Mouse (Mus musculus) gastrocnemius, adult 8-10 months (tissue): ENCODE measurements around the gene Astl. TPM values are rescaled to one million over a fixed set of nuclear protein-coding genes. Genes with fewer than 3 reads are reported as not detected.

Experiments
- DNase-seq, 2 experiments: peaks; one replicate each; pipeline ENCODE4 v3.0.0; 2022; ENCODE audit warnings: low spot score in 2 of 2
- total RNA-seq, 4 experiments: library from RNA; stranded (reverse); gene quantifications; 2 replicates each; pipeline ENCODE4 v1.2.4; 2022

The Astl gene
- total RNA-seq, 4 experiments from 2014 or later = not detected

- no peak for DNase-seq
Measured at GRCm38 (mm10) chr2:127323667-127324066, 14.8 kb upstream of the Astl start.

GRCm38 (mm10) chr2:127324456-127324855 is 14.0 kb upstream of the Astl start:
- DNase-seq = no peak

- DNase-seq = no peak
Measured at GRCm38 (mm10) chr2:127328090-127328851, 10.2 kb upstream of the Astl start.

GRCm38 (mm10) chr2:127332807-127333570 is 5.5 kb upstream of the Astl start:
- DNase-seq = no peak

GRCm38 (mm10) chr2:127333945-127334603 is 4.4 kb upstream of the Astl start:
- DNase-seq = no peak

GRCm38 (mm10) chr2:127335078-127335541 is 3.3 kb upstream of the Astl start:
- no peak for DNase-seq

GRCm38 (mm10) chr2:127335767-127336496 is 2.5 kb upstream of the Astl start, which contains the start of gene Dusp2:
Gene Dusp2, plus strand, starts transcription at chr2:127336159.
- DNase-seq = peak; percentile 54 to 58

GRCm38 (mm10) chr2:127336497-127336832 is 2.0 kb upstream of the Astl start:
- no peak for DNase-seq

GRCm38 (mm10) chr2:127336885-127337284 is 1.6 kb upstream of the Astl start:
- DNase-seq = no peak

GRCm38 (mm10) chr2:127337531-127337930 is 908 bp upstream of the Astl start:
- DNase-seq = no peak

GRCm38 (mm10) chr2:127338012-127338411 is 427 bp upstream of the Astl start:
- DNase-seq = no peak

- no peak for DNase-seq
Measured at GRCm38 (mm10) chr2:127338833-127339232, 394 bp downstream of the Astl start.

- no peak for DNase-seq
Measured at GRCm38 (mm10) chr2:127339262-127339661, 823 bp downstream of the Astl start.

- peak in 1 of 2 experiments; percentile 34 for DNase-seq
Measured at GRCm38 (mm10) chr2:127341159-127341558, 2.7 kb downstream of the Astl start.

- no peak for DNase-seq
Measured at GRCm38 (mm10) chr2:127346334-127346733, 7.9 kb downstream of the Astl start.

GRCm38 (mm10) chr2:127347147-127347985 is 8.9 kb downstream of the Astl start:
- DNase-seq = no peak

GRCm38 (mm10) chr2:127353881-127354280 is 15.4 kb downstream of the Astl start:
- DNase-seq = no peak

- peak; percentile 42 to 62 for DNase-seq
Measured at GRCm38 (mm10) chr2:127362459-127363281, 24.2 kb downstream of the Astl start, which contains the start of gene Adra2b. Gene Adra2b, plus strand, starts transcription at chr2:127363208.

- DNase-seq = no peak
Measured at GRCm38 (mm10) chr2:127363282-127363652, 24.8 kb downstream of the Astl start.
